Mouse (Mus musculus): ENCODE measurements around the gene Bgn. TPM values are rescaled to one million over a fixed set of nuclear protein-coding genes. Genes with fewer than 3 reads are reported as not detected.
A peak's percentile ranks its signal among the peaks of the same experiment; 100 is the strongest.

The Bgn gene
- 90.4 and 93.4 TPM in 2 replicates for polyA plus RNA-seq (2015; fragmentation: Nextera tagmentation; extraction: Ambion mirVana)

GRCm38 (mm10) chrX:73483484-73483810 is at the start of gene Bgn:
Bgn (plus strand) TSS chrX:73483602.
- Histone ChIP-seq H3K4me3 (replicated peaks; ENCODE audit: low read depth, low read length) (peak within 1 kb of the TSS; percentile 31), H3K9ac (ENCODE audit: low read depth, low read length) (peak within 1 kb of the TSS; percentile 40; the same call in 1 of the 2 replicates), H3K4me2 (ENCODE audit: low read length) (peak within 1 kb of the TSS; percentile 50), H3K36me3 (ENCODE audit: insufficient read depth, low read length) (no peaks in the 10 kb centered on the region), H3K27me3 (ENCODE audit: insufficient read depth, low read length) (no peaks in the 10 kb centered on the region), H3K9me3 (replicated peaks; ENCODE audit: low read length) (no peaks in the 10 kb centered on the region), H3K4me1 (replicated peaks; ENCODE audit: insufficient read depth, low read length) (0 out of 2 replicates have a peak, but pooled peaks cover 2% of the 10 kb centered on the region), H3K27ac (0 out of 2 replicates have a peak within 1 kb of the TSS, but pooled peaks have one; percentile 57)
- DNase-seq (ENCODE audit: low spot score) (peak; percentile 68), ATAC-seq (replicated peaks; ENCODE audit: low FRiP score, low read depth) (no peak; the same call in 1 of the 2 replicates)
- WGBS, result 39% methylated on average over 12 of the region's 14 CpGs
- TF ChIP-seq CTCF (IDR thresholded peaks at IDR 0.05; ENCODE audit: low read depth), result no peak

GRCm38 (mm10) chrX:73435252-73435651 is 48.1 kb upstream of the Bgn start, which contains the start of gene Trex2:
Trex2 (minus strand) TSS chrX:73435344.
- WGBS, result 78% methylated on average over 11 of the region's 11 CpGs

GRCm38 (mm10) chrX:73441428-73441827 is 42.0 kb upstream of the Bgn start:
- Histone ChIP-seq H3K9me3 (replicated peaks; ENCODE audit: low read length) (no peaks in the 10 kb centered on the region), H3K27ac (no peak overlapping the region), H3K4me3 (replicated peaks; ENCODE audit: low read depth, low read length) (no peak overlapping the region), H3K27me3 (ENCODE audit: insufficient read depth, low read length) (no peaks in the 10 kb centered on the region), H3K4me2 (ENCODE audit: low read length) (no peak overlapping the region), H3K36me3 (ENCODE audit: insufficient read depth, low read length) (no peaks in the 10 kb centered on the region), H3K9ac (ENCODE audit: low read depth, low read length) (no peak overlapping the region), H3K4me1 (replicated peaks; ENCODE audit: insufficient read depth, low read length) (no peaks in the 10 kb centered on the region)
- no peak for ATAC-seq (replicated peaks; ENCODE audit: low FRiP score, low read depth)
- 42% methylated on average over 2 of the region's 2 CpGs for whole genome bisulfite sequencing
- TF ChIP-seq CTCF (IDR thresholded peaks at IDR 0.05; ENCODE audit: low read depth), result no peak
- DNase-seq (ENCODE audit: low spot score), result peak; percentile 2

More at GRCm38 (mm10) chrX:73435252-73435651, 48.1 kb upstream of the Bgn start, which contains the start of gene Trex2:
- Histone ChIP-seq H3K27ac (no peak within 1 kb of the TSS), H3K4me2 (ENCODE audit: low read length) (no peak within 1 kb of the TSS), H3K9ac (ENCODE audit: low read depth, low read length) (no peak within 1 kb of the TSS), H3K27me3 (ENCODE audit: insufficient read depth, low read length) (no peaks in the 10 kb centered on the region), H3K4me3 (replicated peaks; ENCODE audit: low read depth, low read length) (no peak within 1 kb of the TSS), H3K4me1 (replicated peaks; ENCODE audit: insufficient read depth, low read length) (no peaks in the 10 kb centered on the region), H3K9me3 (replicated peaks; ENCODE audit: low read length) (no peaks in the 10 kb centered on the region), H3K36me3 (ENCODE audit: insufficient read depth, low read length) (no peaks in the 10 kb centered on the region)
- no peak for TF ChIP-seq CTCF (IDR thresholded peaks at IDR 0.05; ENCODE audit: low read depth)
- DNase-seq (ENCODE audit: low spot score) (no peak), ATAC-seq (replicated peaks; ENCODE audit: low FRiP score, low read depth) (no peak)

- Histone ChIP-seq H3K9ac (ENCODE audit: low read depth, low read length) (no peak overlapping the region), H3K4me1 (replicated peaks; ENCODE audit: insufficient read depth, low read length) (no peaks in the 10 kb centered on the region), H3K27ac (no peak overlapping the region), H3K9me3 (replicated peaks; ENCODE audit: low read length) (no peaks in the 10 kb centered on the region), H3K27me3 (ENCODE audit: insufficient read depth, low read length) (no peaks in the 10 kb centered on the region), H3K36me3 (ENCODE audit: insufficient read depth, low read length) (0 out of 2 replicates have a peak, but pooled peaks cover 4% of the 10 kb centered on the region), H3K4me2 (ENCODE audit: low read length) (no peak overlapping the region), H3K4me3 (replicated peaks; ENCODE audit: low read depth, low read length) (no peak overlapping the region)
- DNase-seq (ENCODE audit: low spot score) (peak; percentile 37), ATAC-seq (replicated peaks; ENCODE audit: low FRiP score, low read depth) (no peak)
- peak; percentile 70 for TF ChIP-seq CTCF (IDR thresholded peaks at IDR 0.05; ENCODE audit: low read depth)
- 31% methylated on average over 2 of the region's 2 CpGs for WGBS
These were observed 31.5 kb upstream of the Bgn start for GRCm38 (mm10) chrX:73451949-73452348.

GRCm38 (mm10) chrX:73458877-73459392 is 24.5 kb upstream of the Bgn start, which contains the start of gene Haus7:
Haus7 (minus strand) TSS chrX:73459044.
- Histone ChIP-seq H3K27ac (no peak within 1 kb of the TSS), H3K9me3 (replicated peaks; ENCODE audit: low read length) (no peaks in the 10 kb centered on the region), H3K36me3 (ENCODE audit: insufficient read depth, low read length) (no peaks in the 10 kb centered on the region), H3K4me1 (replicated peaks; ENCODE audit: insufficient read depth, low read length) (no peaks in the 10 kb centered on the region), H3K27me3 (ENCODE audit: insufficient read depth, low read length) (no peaks in the 10 kb centered on the region), H3K4me2 (ENCODE audit: low read length) (peak within 1 kb of the TSS; percentile 64), H3K4me3 (replicated peaks; ENCODE audit: low read depth, low read length) (peak within 1 kb of the TSS; percentile 43), H3K9ac (ENCODE audit: low read depth, low read length) (peak within 1 kb of the TSS; percentile 51; the same call in 1 of the 2 replicates)
- ATAC-seq (replicated peaks; ENCODE audit: low FRiP score, low read depth), result peak; percentile 100
- DNase-seq (ENCODE audit: low spot score), result peak; percentile 97
- peak; percentile 73 for TF ChIP-seq CTCF (IDR thresholded peaks at IDR 0.05; ENCODE audit: low read depth)
- WGBS, result 13% methylated on average over 26 of the region's 26 CpGs

- H3K36me3 ChIP-seq (ENCODE audit: insufficient read depth, low read length), result no peaks in the 10 kb centered on the region
- H3K4me2 ChIP-seq (ENCODE audit: low read length), result no peak overlapping the region
- H3K4me1 ChIP-seq (replicated peaks; ENCODE audit: insufficient read depth, low read length), result no peaks in the 10 kb centered on the region
- no peak for TF ChIP-seq CTCF (IDR thresholded peaks at IDR 0.05; ENCODE audit: low read depth)
- H3K9ac ChIP-seq (ENCODE audit: low read depth, low read length), result no peak overlapping the region
- no peak overlapping the region for H3K27ac ChIP-seq
- ATAC-seq (replicated peaks; ENCODE audit: low FRiP score, low read depth), result no peak
- no peaks in the 10 kb centered on the region for H3K9me3 ChIP-seq (replicated peaks; ENCODE audit: low read length)
- WGBS, result 63% methylated on average over 4 of the region's 4 CpGs
- DNase-seq (ENCODE audit: low spot score), result no peak
- H3K4me3 ChIP-seq (replicated peaks; ENCODE audit: low read depth, low read length), result no peak overlapping the region
- H3K27me3 ChIP-seq (ENCODE audit: insufficient read depth, low read length), result no peaks in the 10 kb centered on the region
These were observed 22.6 kb upstream of the Bgn start for GRCm38 (mm10) chrX:73460792-73461191.
